Mouse (Mus musculus) E14TG2a.4 (cell line): ENCODE data around the gene Wdr95.

Experiments used
- H3K27me3 ChIP-seq: 2 replicates; pipeline ENCODE4 v1.6.1; 2014; ENCODE audit warnings: low read length, control low read depth; ENCODE audit not compliant: insufficient read depth
- H3K36me3 ChIP-seq: 2 replicates; pipeline ENCODE4 v1.6.1; 2014; ENCODE audit warnings: low read length, control low read depth; ENCODE audit not compliant: insufficient read depth
- H3K4me1 ChIP-seq: replicated peaks from 2 replicates; pipeline ENCODE4 v1.6.1; 2014; ENCODE audit warnings: low read depth, low read length, control low read depth
- H3K4me3 ChIP-seq: replicated peaks from 2 replicates; pipeline ENCODE4 v1.5.1; 2014; ENCODE audit warnings: mild to moderate bottlenecking, low read length
- H3K9me3 ChIP-seq: 2 replicates; pipeline ENCODE4 v1.6.1; 2014; ENCODE audit warnings: low read length, control low read depth
- CTCF ChIP-seq: conservative IDR thresholded peaks from 2 replicates; pipeline ENCODE4 v1.5.1; 2014; ENCODE audit warnings: low read length
- NANOG ChIP-seq: IDR thresholded peaks from 2 replicates; pipeline ENCODE4 v1.6.1; 2014; ENCODE audit warnings: borderline replicate concordance, low read length, mixed read lengths
- POU5F1 ChIP-seq: IDR thresholded peaks from 2 replicates; pipeline ENCODE4 v1.6.1; 2014; ENCODE audit warnings: low read length, borderline replicate concordance

The Wdr95 gene

GRCm38 (mm10) chr5:149635556-149635955 lies 107.1 kb downstream of the Wdr95 start:
- Histone ChIP-seq H3K36me3 (peaks cover 46% of the 10 kb centered on the region), H3K4me3 (peak overlapping the region; percentile 88), H3K27me3 (peaks cover 8% of the 10 kb centered on the region; the same call in 1 of the 2 replicates), H3K9me3 (no peaks in the 10 kb centered on the region), H3K4me1 (peaks cover 40% of the 10 kb centered on the region)
- TF ChIP-seq CTCF (no peak), NANOG (no peak), POU5F1 (no peak)

GRCm38 (mm10) chr5:149636075-149636920 lies 107.8 kb downstream of the Wdr95 start, which contains the start of gene Hsph1:
Gene Hsph1 (minus strand): TSS chr5:149636376.
- Histone ChIP-seq H3K4me1 (peaks cover 45% of the 10 kb centered on the region), H3K9me3 (no peaks in the 10 kb centered on the region), H3K27me3 (peaks cover 8% of the 10 kb centered on the region; the same call in 1 of the 2 replicates), H3K4me3 (peak within 1 kb of the TSS; percentile 88), H3K36me3 (peaks cover 38% of the 10 kb centered on the region)
- TF ChIP-seq POU5F1 = no peak
- TF ChIP-seq NANOG = no peak
- TF ChIP-seq CTCF = no peak

GRCm38 (mm10) chr5:149637306-149637705 lies 108.8 kb downstream of the Wdr95 start:
- no peaks in the 10 kb centered on the region for H3K9me3 ChIP-seq
- H3K27me3 ChIP-seq = peaks cover 8% of the 10 kb centered on the region; the same call in 1 of the 2 replicates
- H3K4me3 ChIP-seq = peak overlapping the region; percentile 88; the same call in 1 of the 2 replicates
- H3K36me3 ChIP-seq = peaks cover 28% of the 10 kb centered on the region
- peaks cover 48% of the 10 kb centered on the region for H3K4me1 ChIP-seq
- TF ChIP-seq NANOG (no peak), POU5F1 (no peak), CTCF (no peak)

GRCm38 (mm10) chr5:149641277-149641892 lies 112.9 kb downstream of the Wdr95 start:
- H3K4me1 ChIP-seq = peaks cover 25% of the 10 kb centered on the region
- H3K4me3 ChIP-seq = peak overlapping the region; percentile 74
- H3K36me3 ChIP-seq = peaks cover 5% of the 10 kb centered on the region; the same call in 1 of the 2 replicates
- 0 out of 2 replicates have a peak, but pooled peaks cover 3% of the 10 kb centered on the region for H3K27me3 ChIP-seq
- TF ChIP-seq CTCF (no peak), POU5F1 (no peak), NANOG (no peak)
- H3K9me3 ChIP-seq = no peaks in the 10 kb centered on the region

GRCm38 (mm10) chr5:149642366-149642765 lies 113.9 kb downstream of the Wdr95 start:
- TF ChIP-seq CTCF (no peak; the same call in 1 of the 2 replicates), NANOG (no peak), POU5F1 (no peak)
- H3K4me3 ChIP-seq = peak overlapping the region; percentile 74

GRCm38 (mm10) chr5:149642783-149643509 lies 114.5 kb downstream of the Wdr95 start:
- no peaks in the 10 kb centered on the region for H3K27me3 ChIP-seq
- peak overlapping the region; percentile 74; the same call in 1 of the 2 replicates for H3K4me3 ChIP-seq
- H3K9me3 ChIP-seq = no peaks in the 10 kb centered on the region
- peaks cover 5% of the 10 kb centered on the region; the same call in 1 of the 2 replicates for H3K36me3 ChIP-seq
- peaks cover 27% of the 10 kb centered on the region for H3K4me1 ChIP-seq
- no peak for TF ChIP-seq POU5F1
- TF ChIP-seq CTCF = no peak
- no peak for TF ChIP-seq NANOG

More at GRCm38 (mm10) chr5:149642366-149642765, 113.9 kb downstream of the Wdr95 start:
- Histone ChIP-seq H3K36me3 (peaks cover 5% of the 10 kb centered on the region; the same call in 1 of the 2 replicates), H3K27me3 (0 out of 2 replicates have a peak, but pooled peaks cover under 1% of the 10 kb centered on the region), H3K4me1 (peaks cover 22% of the 10 kb centered on the region), H3K9me3 (no peaks in the 10 kb centered on the region)

GRCm38 (mm10) chr5:149647367-149648115 lies 119.1 kb downstream of the Wdr95 start:
- peaks cover 45% of the 10 kb centered on the region for H3K4me1 ChIP-seq
- H3K36me3 ChIP-seq = peaks cover 5% of the 10 kb centered on the region; the same call in 1 of the 2 replicates
- H3K4me3 ChIP-seq = no peak overlapping the region
- no peaks in the 10 kb centered on the region for H3K27me3 ChIP-seq
- H3K9me3 ChIP-seq = peaks cover 10% of the 10 kb centered on the region
- TF ChIP-seq POU5F1 = no peak
- no peak for TF ChIP-seq NANOG
